In the genomic region with DNA sequence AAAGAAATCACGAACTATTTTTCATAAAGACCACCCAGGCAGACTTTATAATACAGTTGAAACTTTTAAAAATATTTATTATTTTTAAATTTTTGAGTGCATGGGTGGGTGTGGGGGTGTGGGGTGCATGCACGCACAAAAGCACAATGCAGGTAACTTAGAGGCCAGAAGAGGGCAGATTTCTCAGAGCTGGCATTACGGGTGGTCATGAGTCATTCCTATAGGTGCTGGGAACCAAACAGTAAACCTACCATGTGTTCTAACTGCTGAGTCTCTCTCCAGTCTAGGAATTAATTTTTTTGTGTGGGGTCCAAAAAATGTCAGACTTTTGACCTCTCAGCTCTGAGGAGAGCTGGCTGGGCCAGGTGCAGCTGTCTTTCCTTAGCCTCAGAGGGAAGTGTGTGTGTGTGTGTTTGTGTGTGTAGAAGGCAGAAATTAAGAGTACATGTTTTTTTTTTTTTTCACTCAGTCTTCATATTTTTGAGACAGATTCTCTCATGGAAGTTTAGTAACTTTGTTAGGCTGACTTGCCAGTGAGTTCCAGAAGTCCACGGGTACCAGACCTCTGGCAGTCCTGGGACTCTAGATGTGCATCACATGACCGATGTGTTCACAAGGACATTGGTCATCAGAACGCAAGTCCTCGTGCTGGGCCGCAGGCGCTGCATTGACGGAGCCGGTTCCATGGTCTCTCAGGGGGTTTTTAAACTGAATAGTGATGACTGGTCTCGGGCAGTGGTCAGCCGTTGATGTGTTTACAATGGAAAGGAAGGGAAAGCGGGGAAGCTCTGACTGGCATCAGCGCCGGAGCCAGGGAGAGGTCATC, we compare ENCODE assay signal across 22 mouse cellular contexts. TPM values are rescaled to one million over a fixed set of nuclear protein-coding genes. Genes with fewer than 3 reads are reported as not detected.
DNase-seq lines count a peak whose midpoint lies in the region; ATAC-seq lines count a peak whose summit lies in the region.
"Had no signal": no experiment of that assay in that cellular context is flagged by ENCODE, and none has a peak within 500 bp of the region (broad histone marks: within the 10 kb centered on the region; RNA-seq: fewer than 3 reads in every experiment).

No protein-coding gene starts in this region.

- H3K9me3 ChIP-seq in kidney, embryonic 15.5 days (replicated peaks): no peaks in the 10 kb centered on the region
- H3K9me3 ChIP-seq in midbrain, embryonic 10.5 days (replicated peaks): no peaks in the 10 kb centered on the region
- H3K9me3 ChIP-seq in midbrain, embryonic 13.5 days: no peaks in the 10 kb centered on the region
- no peaks in the 10 kb centered on the region for H3K9me3 ChIP-seq in limb, embryonic 10.5 days (replicated peaks)
- H3K9me3 ChIP-seq in forebrain, embryonic 11.5 days (ENCODE audit: control insufficient read depth, low read length): no peaks in the 10 kb centered on the region
- H3K9me3 ChIP-seq: hindbrain, embryonic 13.5 days; neural tube, embryonic 12.5 days had no signal

- H3K36me3 ChIP-seq in kidney, embryonic 15.5 days: no peaks in the 10 kb centered on the region
- no peaks in the 10 kb centered on the region for H3K36me3 ChIP-seq in midbrain, embryonic 10.5 days
- H3K36me3 ChIP-seq in midbrain, embryonic 13.5 days: no peaks in the 10 kb centered on the region
- H3K36me3 ChIP-seq in limb, embryonic 10.5 days: no peaks in the 10 kb centered on the region
- no peaks in the 10 kb centered on the region for H3K36me3 ChIP-seq in forebrain, embryonic 11.5 days (ENCODE audit: control insufficient read depth, insufficient read depth, low read length)
- H3K36me3 ChIP-seq: hindbrain, embryonic 13.5 days; neural tube, embryonic 12.5 days had no signal

- H3K9ac ChIP-seq in kidney, embryonic 15.5 days: no peak overlapping the region
- no peak overlapping the region for H3K9ac ChIP-seq in midbrain, embryonic 13.5 days (replicated peaks)
- H3K9ac ChIP-seq in forebrain, embryonic 11.5 days (ENCODE audit: low read length): no peak overlapping the region
- H3K9ac ChIP-seq: hindbrain, embryonic 13.5 days; lung, embryonic 14.5 days; neural tube, embryonic 12.5 days had no signal

- no peak overlapping the region for H3K4me3 ChIP-seq in kidney, embryonic 15.5 days (replicated peaks)
- no peak overlapping the region for H3K4me3 ChIP-seq in midbrain, embryonic 10.5 days
- no peak overlapping the region for H3K4me3 ChIP-seq in midbrain, embryonic 13.5 days (replicated peaks)
- H3K4me3 ChIP-seq in limb, embryonic 10.5 days: no peak overlapping the region
- H3K4me3 ChIP-seq in forebrain, embryonic 11.5 days (ENCODE audit: low read depth, low read length): no peak overlapping the region
- H3K4me3 ChIP-seq: hindbrain, embryonic 13.5 days; left cerebral cortex, adult 2 months; neural tube, embryonic 12.5 days had no signal

- no peak for ATAC-seq in kidney, embryonic 15.5 days (replicated peaks; ENCODE audit: low FRiP score)
- ATAC-seq in midbrain, embryonic 13.5 days: no peak
- no peak for ATAC-seq in forebrain, embryonic 11.5 days (replicated peaks; ENCODE audit: low FRiP score)
- ATAC-seq: forebrain, embryonic 14.5 days; Patski had no signal

- peaks cover 44% of the 10 kb centered on the region for H3K4me1 ChIP-seq in kidney, embryonic 15.5 days
- peaks cover 56% of the 10 kb centered on the region for H3K4me1 ChIP-seq in midbrain, embryonic 10.5 days
- H3K4me1 ChIP-seq in midbrain, embryonic 13.5 days (replicated peaks): peaks cover 11% of the 10 kb centered on the region
- peaks cover 27% of the 10 kb centered on the region for H3K4me1 ChIP-seq in limb, embryonic 10.5 days
- H3K4me1 ChIP-seq in forebrain, embryonic 11.5 days (replicated peaks; ENCODE audit: control insufficient read depth, insufficient read depth, low read length): peaks cover 2% of the 10 kb centered on the region; the same call in 1 of the 2 replicates

- 83% methylated on average over 16 of the region's 16 CpGs for WGBS in kidney, embryonic 15.5 days
- WGBS in midbrain, embryonic 10.5 days: 86% methylated on average over 16 of the region's 16 CpGs
- 90% methylated on average over 16 of the region's 16 CpGs for WGBS in midbrain, embryonic 13.5 days
- WGBS in limb, embryonic 10.5 days: 91% methylated on average over 16 of the region's 16 CpGs
- 89% methylated on average over 16 of the region's 16 CpGs for WGBS in forebrain, embryonic 11.5 days

- no peak overlapping the region for H3K4me2 ChIP-seq in kidney, embryonic 15.5 days
- H3K4me2 ChIP-seq in midbrain, embryonic 13.5 days (replicated peaks): no peak overlapping the region
- H3K4me2 ChIP-seq in forebrain, embryonic 11.5 days (ENCODE audit: low read depth, low read length, severe bottlenecking): no peak overlapping the region
- H3K4me2 ChIP-seq: hindbrain, embryonic 13.5 days; lung, embryonic 14.5 days; midbrain, embryonic 11.5 days; neural tube, embryonic 12.5 days had no signal

- peak overlapping the region; percentile 59 for H3K27ac ChIP-seq in kidney, embryonic 15.5 days
- H3K27ac ChIP-seq in midbrain, embryonic 10.5 days (replicated peaks): 0 out of 2 replicates have a peak overlapping the region, but pooled peaks have one; percentile 20
- no peak overlapping the region for H3K27ac ChIP-seq in midbrain, embryonic 13.5 days
- 0 out of 2 replicates have a peak overlapping the region, but pooled peaks have one; percentile 22 for H3K27ac ChIP-seq in limb, embryonic 10.5 days
- no peak overlapping the region for H3K27ac ChIP-seq in forebrain, embryonic 11.5 days (ENCODE audit: low read depth, low read length)
- H3K27ac ChIP-seq: hindbrain, embryonic 13.5 days; macrophage; neural tube, embryonic 12.5 days had no signal

- DNase-seq in kidney, adult 9 months: no peak
- no peak for DNase-seq in midbrain, embryonic 10.5 days (ENCODE audit: low spot score)
- no peak for DNase-seq in limb, embryonic 10.5 days (ENCODE audit: low spot score)
- DNase-seq in c-Kit-positive CD71-positive TER-119-positive erythroid progenitor cells, embryonic 14.5 days (ENCODE audit: low spot score): no peak
- no peak for DNase-seq in testis, postnatal 10 days (ENCODE audit: low spot score)
- DNase-seq in forebrain, embryonic 11.5 days (ENCODE audit: low spot score): no peak
- DNase-seq: B cell, adult 2 months; cerebellum, adult 2 months; gastrocnemius, postnatal 36 days; layer of hippocampus, adult 9-11 months; right cerebral cortex, postnatal 4 days; thymus, postnatal 25 days had no signal

- H3K27me3 ChIP-seq in kidney, embryonic 15.5 days: no peaks in the 10 kb centered on the region
- peaks cover 84% of the 10 kb centered on the region for H3K27me3 ChIP-seq in midbrain, embryonic 10.5 days (ENCODE audit: low read depth, poor library complexity, severe bottlenecking)
- peaks cover 38% of the 10 kb centered on the region for H3K27me3 ChIP-seq in midbrain, embryonic 13.5 days
- H3K27me3 ChIP-seq in limb, embryonic 10.5 days (ENCODE audit: low read depth, poor library complexity, severe bottlenecking): no peaks in the 10 kb centered on the region
- H3K27me3 ChIP-seq in forebrain, embryonic 11.5 days (ENCODE audit: control insufficient read depth, insufficient read depth, low read length): no peaks in the 10 kb centered on the region
- H3K27me3 ChIP-seq: neural tube, embryonic 12.5 days; Patski had no signal

RNA-seq across cellular contexts. Expression of gene Slc25a33, which starts 25.5 kb away (rescaled TPM):
- polyA plus RNA-seq in kidney, embryonic 15.5 days (2015; fragmentation: Nextera tagmentation; extraction: Ambion mirVana): 14.2 and 16.0 TPM in 2 replicates
- polyA plus RNA-seq in midbrain, embryonic 10.5 days (2016; fragmentation: Nextera tagmentation; extraction: Ambion mirVana): 16.3 and 18.0 TPM in 2 replicates
- 20.2 and 21.9 TPM in 2 replicates for polyA plus RNA-seq in midbrain, embryonic 13.5 days (2015; fragmentation: Nextera tagmentation; extraction: Ambion mirVana)
- 24.5 and 25.4 TPM in 2 replicates for polyA plus RNA-seq in limb, embryonic 10.5 days (2016; fragmentation: Nextera tagmentation; extraction: Ambion mirVana)
- polyA plus RNA-seq in forebrain, embryonic 11.5 days (2014; fragmentation: Nextera tagmentation; extraction: Ambion mirVana): 12.0 and 12.2 TPM in 2 replicates

Comparison
In these comparisons a context has a peak if more than half of its experiments do, and no peak if none do; other contexts are left out.
1. H3K27ac ChIP-seq: peak in kidney, embryonic 15.5 days (single experiment), midbrain, embryonic 10.5 days (single experiment) and limb, embryonic 10.5 days (single experiment); none in midbrain, embryonic 13.5 days (single experiment) and forebrain, embryonic 11.5 days (single experiment).